28 mouse cellular contexts compared by ENCODE assay signal in genomic region chr6:117901510-117902402, GRCm38 (mm10). TPM values are rescaled to one million over a fixed set of nuclear protein-coding genes. Genes with fewer than 3 reads are reported as not detected.
DNase-seq lines count a peak whose midpoint lies in the region; ATAC-seq and TF ChIP-seq lines count a peak whose summit lies in the region.
"Had no signal": no experiment of that assay in that cellular context is flagged by ENCODE, and none has a peak within 500 bp of the region (broad histone marks: within the 10 kb centered on the region; RNA-seq: fewer than 3 reads in every experiment).

No protein-coding gene starts in this region.

- TF ChIP-seq EP300 in stomach, postnatal 0 days (optimal IDR thresholded peaks at IDR 0.05) = no peak

- TF ChIP-seq CTCF in thymus, adult 2 months (IDR thresholded peaks at IDR 0.05; ENCODE audit: borderline replicate concordance, control insufficient read depth, extremely low read depth, insufficient read depth, low read length, poor library complexity) = no peak
- no peak for TF ChIP-seq CTCF in stomach, postnatal 0 days (IDR thresholded peaks at IDR 0.05; ENCODE audit: low read depth)

- no peak for ATAC-seq in heart, embryonic 11.5 days (replicated peaks; ENCODE audit: insufficient number of reproducible peaks, low FRiP score, low TSS enrichment)
- ATAC-seq in liver, embryonic 15.5 days (ENCODE audit: insufficient read depth) = no peak
- no peak for ATAC-seq in stomach, postnatal 0 days (ENCODE audit: low FRiP score, low TSS enrichment)
- ATAC-seq: forebrain, embryonic 16.5 days; midbrain, embryonic 16.5 days had no signal

- no peak for TF ChIP-seq POLR2A in thymus, adult 2 months (IDR thresholded peaks at IDR 0.05; ENCODE audit: control insufficient read depth, extremely low read depth, insufficient read depth, low read length, poor library complexity)

- H3K36me3 ChIP-seq in heart, embryonic 11.5 days (ENCODE audit: control insufficient read depth, insufficient read depth, low read length) = no peaks in the 10 kb centered on the region
- H3K36me3 ChIP-seq in thymus, adult 2 months (ENCODE audit: control insufficient read depth, insufficient read depth, low read length) = no peaks in the 10 kb centered on the region
- no peaks in the 10 kb centered on the region for H3K36me3 ChIP-seq in liver, embryonic 15.5 days (replicated peaks)
- no peaks in the 10 kb centered on the region for H3K36me3 ChIP-seq in stomach, postnatal 0 days (ENCODE audit: control insufficient read depth, insufficient read depth, low read length)
- H3K36me3 ChIP-seq: embryonic facial prominence, embryonic 10.5 days; forebrain, embryonic 10.5 days; hindbrain, embryonic 12.5 days; midbrain, embryonic 10.5 days had no signal

- H3K27ac ChIP-seq in heart, embryonic 11.5 days (ENCODE audit: low read depth, low read length) = no peak overlapping the region
- peak overlapping the region; percentile 56; the same call in 1 of the 2 replicates for H3K27ac ChIP-seq in thymus, adult 2 months (ENCODE audit: control insufficient read depth, insufficient read depth, low read length)
- H3K27ac ChIP-seq in liver, embryonic 15.5 days (replicated peaks) = peak overlapping the region; percentile 76; the same call in 1 of the 2 replicates
- H3K27ac ChIP-seq in stomach, postnatal 0 days (replicated peaks) = no peak overlapping the region
- H3K27ac ChIP-seq: embryonic facial prominence, embryonic 10.5 days; forebrain, embryonic 10.5 days; heart, adult 2 months; hindbrain, embryonic 12.5 days; midbrain, embryonic 10.5 days had no signal

- H3K27me3 ChIP-seq in heart, embryonic 11.5 days (ENCODE audit: control insufficient read depth, insufficient read depth, low read length) = no peaks in the 10 kb centered on the region
- no peaks in the 10 kb centered on the region for H3K27me3 ChIP-seq in thymus, adult 2 months (ENCODE audit: control insufficient read depth, insufficient read depth, low read length)
- H3K27me3 ChIP-seq in liver, embryonic 15.5 days = no peaks in the 10 kb centered on the region
- no peaks in the 10 kb centered on the region for H3K27me3 ChIP-seq in stomach, postnatal 0 days (ENCODE audit: control insufficient read depth, insufficient read depth, low read length)
- H3K27me3 ChIP-seq: hindbrain, embryonic 12.5 days had no signal

- peaks cover 8% of the 10 kb centered on the region for H3K4me1 ChIP-seq in heart, embryonic 11.5 days (ENCODE audit: control insufficient read depth, insufficient read depth, low read length)
- peaks cover 34% of the 10 kb centered on the region for H3K4me1 ChIP-seq in thymus, adult 2 months (replicated peaks; ENCODE audit: control insufficient read depth, insufficient read depth, low read length)
- H3K4me1 ChIP-seq in liver, embryonic 15.5 days (replicated peaks) = peaks cover 55% of the 10 kb centered on the region
- H3K4me1 ChIP-seq in stomach, postnatal 0 days (replicated peaks; ENCODE audit: control insufficient read depth, insufficient read depth) = no peaks in the 10 kb centered on the region

- H3K9me3 ChIP-seq in heart, embryonic 11.5 days (replicated peaks; ENCODE audit: control insufficient read depth, low read length) = no peaks in the 10 kb centered on the region
- H3K9me3 ChIP-seq in liver, embryonic 15.5 days (replicated peaks) = no peaks in the 10 kb centered on the region
- H3K9me3 ChIP-seq in stomach, postnatal 0 days (ENCODE audit: control insufficient read depth, low read length) = no peaks in the 10 kb centered on the region
- H3K9me3 ChIP-seq: embryonic facial prominence, embryonic 10.5 days; forebrain, embryonic 10.5 days; hindbrain, embryonic 12.5 days; midbrain, embryonic 10.5 days had no signal

- H3K9ac ChIP-seq in heart, embryonic 11.5 days (ENCODE audit: low read depth, low read length) = 0 out of 2 replicates have a peak overlapping the region, but pooled peaks have one; percentile 28
- peak overlapping the region; percentile 6; the same call in 1 of the 2 replicates for H3K9ac ChIP-seq in liver, embryonic 15.5 days
- H3K9ac ChIP-seq in stomach, postnatal 0 days (ENCODE audit: low read length) = no peak overlapping the region
- H3K9ac ChIP-seq: hindbrain, embryonic 12.5 days had no signal

- WGBS in heart, embryonic 11.5 days (ENCODE audit: insufficient replicate concordance) = 67% methylated on average over 9 of the region's 9 CpGs
- WGBS in thymus, adult 2 months = 73% methylated on average over 9 of the region's 9 CpGs
- WGBS in liver, embryonic 15.5 days (ENCODE audit: insufficient replicate concordance) = 56% methylated on average over 9 of the region's 9 CpGs
- 66% methylated on average over 9 of the region's 9 CpGs for WGBS in stomach, postnatal 0 days

- no peak overlapping the region for H3K4me2 ChIP-seq in heart, embryonic 11.5 days
- H3K4me2 ChIP-seq in liver, embryonic 15.5 days = peak overlapping the region; percentile 13; the same call in 1 of the 2 replicates
- H3K4me2 ChIP-seq in stomach, postnatal 0 days (replicated peaks; ENCODE audit: low read depth) = no peak overlapping the region
- H3K4me2 ChIP-seq: hindbrain, embryonic 12.5 days had no signal

- H3K4me3 ChIP-seq in heart, embryonic 11.5 days (ENCODE audit: low read depth, low read length) = no peak overlapping the region
- no peak overlapping the region for H3K4me3 ChIP-seq in thymus, adult 2 months (ENCODE audit: control insufficient read depth, insufficient read depth, low read length)
- no peak overlapping the region for H3K4me3 ChIP-seq in liver, embryonic 15.5 days (replicated peaks)
- no peak overlapping the region for H3K4me3 ChIP-seq in stomach, postnatal 0 days (ENCODE audit: low read depth, low read length)
- H3K4me3 ChIP-seq: embryonic facial prominence, embryonic 10.5 days; forebrain, embryonic 10.5 days; heart, adult 2 months; hindbrain, embryonic 12.5 days; left cerebral cortex, adult 2 months; midbrain, embryonic 10.5 days; myocyte had no signal

- no peak for DNase-seq in heart, postnatal 4 days
- DNase-seq in thymus, adult 2 months = no peak
- DNase-seq in thymus, postnatal 25 days = no peak
- no peak for DNase-seq in adrenal gland, postnatal 25 days
- DNase-seq in stomach, postnatal 0 days (ENCODE audit: low spot score) = no peak
- DNase-seq: adrenal gland, postnatal 36 days; cerebellum, adult 9-11 months; gastrocnemius, postnatal 14 days; heart, adult 2 months; heart, postnatal 10 days; kidney, adult 11 months; kidney, postnatal 4 days; layer of hippocampus, adult 9-11 months; lung, postnatal 4 days; right cerebral cortex, adult 18-20 months; right cerebral cortex, postnatal 4 days had no signal

RNA-seq across cellular contexts. Expression of gene Hnrnpf, which starts 1.6 kb away (rescaled TPM):
- polyA plus RNA-seq in heart, embryonic 11.5 days (2014; fragmentation: Nextera tagmentation; extraction: Ambion mirVana) = 554 and 606 TPM in 2 replicates
- total RNA-seq in heart, postnatal 4 days (2021) = 100 to 1,000 TPM; 468 to 481 TPM
- polyA plus RNA-seq in thymus, adult 2 months (2012; rRNA removed) = 316 and 376 TPM in 2 replicates
- polyA plus RNA-seq in liver, embryonic 15.5 days (2015; fragmentation: Nextera tagmentation; extraction: Ambion mirVana) = 476 and 487 TPM in 2 replicates
- 333 and 372 TPM in 2 replicates for total RNA-seq in adrenal gland, postnatal 25 days (2021)
- polyA plus RNA-seq in stomach, postnatal 0 days (2015; fragmentation: Nextera tagmentation; extraction: Ambion mirVana) = 388 and 401 TPM in 2 replicates

RNA-seq across cellular contexts. Expression of gene Fxyd4, which starts 35.7 kb away (rescaled TPM):
- 0.76 and 2.4 TPM in 2 replicates for polyA plus RNA-seq in heart, embryonic 11.5 days (2014; fragmentation: Nextera tagmentation; extraction: Ambion mirVana)
- total RNA-seq in heart, postnatal 4 days (2021) = not detected
- polyA plus RNA-seq in thymus, adult 2 months (2012; rRNA removed) = 0.37 and 0.77 TPM in 2 replicates
- polyA plus RNA-seq in liver, embryonic 15.5 days (2015; fragmentation: Nextera tagmentation; extraction: Ambion mirVana) = 0.36 and 0.47 TPM in 2 replicates
- not detected in 2 replicates for total RNA-seq in adrenal gland, postnatal 25 days (2021)
- polyA plus RNA-seq in stomach, postnatal 0 days (2015; fragmentation: Nextera tagmentation; extraction: Ambion mirVana) = 4.2 and 5.8 TPM in 2 replicates
- total RNA-seq: adrenal gland, postnatal 36 days; common myeloid progenitor, adult 5-6 weeks; gastrocnemius, postnatal 14 days; heart, adult 2 months; heart, postnatal 10 days; left cerebral cortex, adult 2 months; left cerebral cortex, postnatal 36 days had no signal

RNA-seq across cellular contexts. Expression of gene Zfp239, which starts 39.9 kb away (rescaled TPM):
- 2.4 and 4.1 TPM in 2 replicates for polyA plus RNA-seq in heart, embryonic 11.5 days (2014; fragmentation: Nextera tagmentation; extraction: Ambion mirVana)
- total RNA-seq in heart, postnatal 4 days (2021) = under 1 TPM; 0.38 to 0.57 TPM
- 2.0 and 2.9 TPM in 2 replicates for polyA plus RNA-seq in thymus, adult 2 months (2012; rRNA removed)
- polyA plus RNA-seq in liver, embryonic 15.5 days (2015; fragmentation: Nextera tagmentation; extraction: Ambion mirVana) = 2.0 and 2.4 TPM in 2 replicates
- 3.0 and 4.3 TPM in 2 replicates for total RNA-seq in adrenal gland, postnatal 25 days (2021)
- polyA plus RNA-seq in stomach, postnatal 0 days (2015; fragmentation: Nextera tagmentation; extraction: Ambion mirVana) = 1.7 and 2.0 TPM in 2 replicates

Comparison
In these comparisons a context has a peak if more than half of its experiments do, and no peak if none do; other contexts are left out.
1. H3K27ac ChIP-seq: peak in thymus, adult 2 months (single experiment) and liver, embryonic 15.5 days (single experiment); none in heart, embryonic 11.5 days (single experiment) and stomach, postnatal 0 days (single experiment).